Mouse (Mus musculus): ENCODE measurements around the gene Nup205. TPM values are rescaled to one million over a fixed set of nuclear protein-coding genes. Genes with fewer than 3 reads are reported as not detected.

Nup205 gene
- polyA plus RNA-seq, 1 experiment from 2014 or later = 7.2 TPM

DNA sequence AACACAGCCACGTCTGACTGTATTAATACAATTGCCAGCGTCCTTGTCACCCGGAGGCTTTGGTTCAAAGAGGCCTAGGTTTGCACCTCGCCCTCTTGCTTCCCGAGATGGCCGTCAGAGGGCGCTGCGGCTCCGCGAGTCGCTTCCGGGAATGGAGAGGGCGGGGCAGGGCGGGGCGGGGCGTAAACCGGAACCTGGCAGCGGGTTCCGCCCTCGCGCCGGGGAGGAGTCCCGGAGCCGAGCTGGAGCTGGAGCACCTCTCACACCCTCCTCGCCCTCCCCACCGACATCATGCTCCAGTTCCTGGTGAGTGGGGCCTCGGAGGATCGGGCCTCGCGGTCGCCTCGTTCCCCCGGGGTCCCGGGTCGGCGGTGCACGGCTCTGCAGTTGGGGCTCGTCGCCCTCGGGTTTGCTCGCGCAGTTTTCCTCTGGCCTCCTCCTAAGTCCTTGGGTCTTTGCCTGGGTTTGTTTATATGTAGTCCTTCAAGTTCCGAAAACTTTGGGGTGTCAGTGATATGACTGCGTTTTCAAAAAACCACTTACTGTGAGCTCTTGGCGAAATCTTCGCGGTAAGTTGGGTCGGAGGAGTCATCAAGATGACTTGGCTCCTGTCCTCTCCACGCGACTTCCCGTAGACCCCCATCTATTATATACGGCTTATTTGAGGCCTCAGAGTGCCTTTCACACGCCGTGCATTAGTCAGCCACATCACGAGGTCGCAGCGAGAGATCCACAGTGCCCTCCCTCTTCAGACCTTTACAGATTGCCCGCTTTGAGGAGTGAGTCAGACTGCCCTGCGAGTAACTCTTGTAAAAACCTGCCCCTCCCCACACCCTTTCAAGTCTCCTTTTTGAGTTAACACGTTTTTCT, 75.5 kb downstream of the Nup205 start:
- H3K9me3 ChIP-seq (ENCODE audit: control insufficient read depth, low read length) = no peaks in the 10 kb centered on the region
- H3K4me2 ChIP-seq (replicated peaks; ENCODE audit: low read depth) = peak overlapping the region; percentile 69
- ATAC-seq (ENCODE audit: low FRiP score, low TSS enrichment) (peak; percentile 95), DNase-seq (ENCODE audit: low spot score) (peak; percentile 96)
- H3K9ac ChIP-seq (ENCODE audit: low read length) = peak overlapping the region; percentile 87
- H3K4me1 ChIP-seq (replicated peaks; ENCODE audit: control insufficient read depth, insufficient read depth) = peaks cover 14% of the 10 kb centered on the region
- peak overlapping the region; percentile 95 for H3K27ac ChIP-seq (replicated peaks)
- no peaks in the 10 kb centered on the region for H3K27me3 ChIP-seq (ENCODE audit: control insufficient read depth, insufficient read depth, low read length)
- TF ChIP-seq CTCF (IDR thresholded peaks at IDR 0.05; ENCODE audit: low read depth) (peak; percentile 96), EP300 (optimal IDR thresholded peaks at IDR 0.05) (no peak)
- H3K4me3 ChIP-seq (ENCODE audit: low read depth, low read length) = peak overlapping the region; percentile 72
- under 1% methylated on average over 52 of the region's 60 CpGs for WGBS
- H3K36me3 ChIP-seq (ENCODE audit: control insufficient read depth, insufficient read depth, low read length) = no peaks in the 10 kb centered on the region

DNA sequence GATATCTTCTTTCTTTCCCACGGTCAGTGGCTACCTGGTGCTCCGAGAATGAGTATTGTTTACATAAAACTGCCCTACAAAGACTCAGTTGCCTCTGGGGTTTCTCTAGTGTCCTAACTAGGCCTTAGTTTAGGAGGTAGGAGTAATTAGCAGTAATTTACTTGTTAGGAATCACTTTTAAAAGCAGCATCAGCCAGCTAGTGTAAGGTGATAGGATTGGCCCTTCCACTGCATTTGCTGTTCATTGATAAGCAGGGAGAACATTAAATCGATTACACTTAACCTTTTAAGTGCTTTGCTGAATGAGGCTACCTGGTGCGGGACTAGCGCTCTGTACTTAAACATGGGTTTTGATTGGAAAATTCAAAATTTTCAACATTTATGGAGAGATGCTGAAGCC, 76.3 kb downstream of the Nup205 start:
- no peak for TF ChIP-seq CTCF (IDR thresholded peaks at IDR 0.05; ENCODE audit: low read depth)
- TF ChIP-seq EP300 (optimal IDR thresholded peaks at IDR 0.05) = no peak
- Histone ChIP-seq H3K9ac (ENCODE audit: low read length) (peak overlapping the region; percentile 87), H3K27ac (replicated peaks) (peak overlapping the region; percentile 95), H3K27me3 (ENCODE audit: control insufficient read depth, insufficient read depth, low read length) (no peaks in the 10 kb centered on the region), H3K4me2 (replicated peaks; ENCODE audit: low read depth) (peak overlapping the region; percentile 69), H3K4me1 (replicated peaks; ENCODE audit: control insufficient read depth, insufficient read depth) (peaks cover 14% of the 10 kb centered on the region), H3K9me3 (ENCODE audit: control insufficient read depth, low read length) (no peaks in the 10 kb centered on the region), H3K4me3 (ENCODE audit: low read depth, low read length) (peak overlapping the region; percentile 72), H3K36me3 (ENCODE audit: control insufficient read depth, insufficient read depth, low read length) (no peaks in the 10 kb centered on the region)
- 42% methylated on average over 5 of the region's 5 CpGs for WGBS
- DNase-seq (ENCODE audit: low spot score) (no peak), ATAC-seq (ENCODE audit: low FRiP score, low TSS enrichment) (no peak)

GRCm38 (mm10) chr6:35254136-35254904, 77.1 kb downstream of the Nup205 start:
- H3K9me3 ChIP-seq (ENCODE audit: control insufficient read depth, low read length) = no peaks in the 10 kb centered on the region
- H3K27me3 ChIP-seq (ENCODE audit: control insufficient read depth, insufficient read depth, low read length) = no peaks in the 10 kb centered on the region
- peak overlapping the region; percentile 41 for H3K9ac ChIP-seq (ENCODE audit: low read length)
- WGBS = 40% methylated on average over 9 of the region's 9 CpGs
- peak overlapping the region; percentile 69 for H3K4me2 ChIP-seq (replicated peaks; ENCODE audit: low read depth)
- TF ChIP-seq EP300 (optimal IDR thresholded peaks at IDR 0.05) = no peak
- peak; percentile 7; the same call in 1 of the 2 replicates for TF ChIP-seq CTCF (IDR thresholded peaks at IDR 0.05; ENCODE audit: low read depth)
- DNase-seq (ENCODE audit: low spot score) = no peak
- H3K27ac ChIP-seq (replicated peaks) = peak overlapping the region; percentile 95
- peak overlapping the region; percentile 72 for H3K4me3 ChIP-seq (ENCODE audit: low read depth, low read length)
- no peaks in the 10 kb centered on the region for H3K36me3 ChIP-seq (ENCODE audit: control insufficient read depth, insufficient read depth, low read length)
- ATAC-seq (ENCODE audit: low FRiP score, low TSS enrichment) = no peak
- H3K4me1 ChIP-seq (replicated peaks; ENCODE audit: control insufficient read depth, insufficient read depth) = peaks cover 14% of the 10 kb centered on the region

DNA sequence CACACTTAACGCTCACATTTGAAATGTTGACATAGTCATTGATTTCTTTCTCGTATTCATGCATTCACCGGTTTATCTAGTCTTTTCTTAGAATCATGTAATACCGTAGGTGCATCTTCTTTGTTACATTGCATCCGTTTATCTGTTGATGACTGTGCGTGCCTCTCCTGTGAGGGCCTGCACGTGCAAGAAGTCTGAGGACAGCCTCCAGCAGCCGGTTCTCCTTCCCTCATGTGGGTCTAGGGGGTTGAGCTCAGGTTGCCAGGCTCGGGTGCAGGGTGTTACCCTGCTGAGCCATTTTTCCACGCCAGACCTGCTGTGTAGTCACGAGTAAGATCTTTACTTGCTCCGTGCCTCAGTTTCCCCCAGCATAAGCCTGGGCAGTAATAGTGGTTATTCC, 77.8 kb downstream of the Nup205 start:
- peaks cover 14% of the 10 kb centered on the region for H3K4me1 ChIP-seq (replicated peaks; ENCODE audit: control insufficient read depth, insufficient read depth)
- peak overlapping the region; percentile 95; the same call in 1 of the 2 replicates for H3K27ac ChIP-seq (replicated peaks)
- H3K9me3 ChIP-seq (ENCODE audit: control insufficient read depth, low read length) = no peaks in the 10 kb centered on the region
- peak overlapping the region; percentile 41; the same call in 1 of the 2 replicates for H3K9ac ChIP-seq (ENCODE audit: low read length)
- H3K4me3 ChIP-seq (ENCODE audit: low read depth, low read length) = peak overlapping the region; percentile 72; the same call in 1 of the 2 replicates
- 59% methylated on average over 12 of the region's 12 CpGs for WGBS
- no peaks in the 10 kb centered on the region for H3K27me3 ChIP-seq (ENCODE audit: control insufficient read depth, insufficient read depth, low read length)
- peak overlapping the region; percentile 69 for H3K4me2 ChIP-seq (replicated peaks; ENCODE audit: low read depth)
- no peaks in the 10 kb centered on the region for H3K36me3 ChIP-seq (ENCODE audit: control insufficient read depth, insufficient read depth, low read length)
- DNase-seq (ENCODE audit: low spot score) (no peak), ATAC-seq (ENCODE audit: low FRiP score, low TSS enrichment) (no peak)
- no peak for TF ChIP-seq CTCF (IDR thresholded peaks at IDR 0.05; ENCODE audit: low read depth)
- no peak for TF ChIP-seq EP300 (optimal IDR thresholded peaks at IDR 0.05)

DNA sequence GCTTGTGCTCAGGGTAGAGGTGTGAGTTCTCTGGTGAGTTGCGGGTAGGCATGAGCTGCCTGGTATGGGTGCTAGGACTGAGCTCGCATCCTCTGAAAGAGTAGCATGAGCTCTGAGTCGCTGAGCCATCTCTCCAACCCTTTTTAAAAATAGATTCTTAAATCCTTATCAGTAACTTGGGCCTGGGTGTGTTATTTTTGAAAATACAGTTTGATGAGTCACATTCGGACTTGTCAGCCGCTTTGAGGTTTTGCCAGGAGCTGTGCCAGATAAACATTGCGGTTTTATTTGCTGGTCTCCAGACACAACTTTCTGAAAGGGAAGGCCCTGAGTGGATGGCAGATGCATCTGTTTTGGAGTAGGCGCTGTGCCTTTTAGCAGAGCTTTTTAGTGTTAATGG, 79.5 kb downstream of the Nup205 start:
- H3K9ac ChIP-seq (ENCODE audit: low read length) = no peak overlapping the region
- H3K4me2 ChIP-seq (replicated peaks; ENCODE audit: low read depth) = no peak overlapping the region
- no peaks in the 10 kb centered on the region for H3K27me3 ChIP-seq (ENCODE audit: control insufficient read depth, insufficient read depth, low read length)
- TF ChIP-seq CTCF (IDR thresholded peaks at IDR 0.05; ENCODE audit: low read depth) (no peak), EP300 (optimal IDR thresholded peaks at IDR 0.05) (no peak)
- H3K27ac ChIP-seq (replicated peaks) = no peak overlapping the region
- no peak for ATAC-seq (ENCODE audit: low FRiP score, low TSS enrichment)
- no peaks in the 10 kb centered on the region for H3K9me3 ChIP-seq (ENCODE audit: control insufficient read depth, low read length)
- 44% methylated on average over 7 of the region's 7 CpGs for WGBS
- peaks cover 5% of the 10 kb centered on the region for H3K36me3 ChIP-seq (ENCODE audit: control insufficient read depth, insufficient read depth, low read length)
- H3K4me3 ChIP-seq (ENCODE audit: low read depth, low read length) = no peak overlapping the region
- H3K4me1 ChIP-seq (replicated peaks; ENCODE audit: control insufficient read depth, insufficient read depth) = peaks cover 14% of the 10 kb centered on the region
- peak; percentile 30 for DNase-seq (ENCODE audit: low spot score)

Data from stomach, postnatal 0 days (tissue).